Mouse (Mus musculus) gastrocnemius, adult 2 months (tissue): ENCODE results near the gene Klhl29. TPM values are rescaled to one million over a fixed set of nuclear protein-coding genes. Genes with fewer than 3 reads are reported as not detected.

Experiments used
- DNase-seq: peaks from one replicate; pipeline ENCODE4 v3.0.0; 2022
- H3K27ac ChIP-seq: fragments of 200-600 bp; 2 replicates; pipeline ENCODE4 v1.8.1; 2022; ENCODE audit warnings: mild to moderate bottlenecking
- H3K4me3 ChIP-seq: fragments of 200-600 bp; 2 replicates; pipeline ENCODE4 v1.8.1; 2022; ENCODE audit warnings: mild to moderate bottlenecking, moderate library complexity
- CTCF ChIP-seq: fragments of 200-600 bp; IDR thresholded peaks from 2 replicates; pipeline ENCODE4 v1.8.1; 2022; ENCODE audit warnings: antibody characterized with exemption, mild to moderate bottlenecking, moderate library complexity
- intact Hi-C: fragments of 180-260 bp; cut with DNase I; formaldehyde crosslinking; loops from one replicate; pipeline ENCODE4 v1.15.1; 2025
- total RNA-seq, 2 experiments: library from RNA; stranded (reverse); gene quantifications; 2 replicates each; pipeline ENCODE4 v1.2.3; 2021

The Klhl29 gene
- total RNA-seq, 2 experiments from 2014 or later: 3.0 to 3.4 TPM

GRCm38 (mm10) chr12:5275507-5275936, 100.0 kb downstream of the Klhl29 start:
- DNase-seq: no peak
- Histone ChIP-seq H3K4me3 (no peak overlapping the region), H3K27ac (no peak overlapping the region)
- intact Hi-C loops: no loop called here
- no peak for TF ChIP-seq CTCF

GRCm38 (mm10) chr12:5274519-5274944, 101.0 kb downstream of the Klhl29 start:
- TF ChIP-seq CTCF: no peak
- Histone ChIP-seq H3K4me3 (no peak overlapping the region), H3K27ac (no peak overlapping the region; the same call in 1 of the 2 replicates)
- intact Hi-C loops: no loop called here
- no peak for DNase-seq

- no peak overlapping the region for H3K4me3 ChIP-seq
- H3K27ac ChIP-seq: peak overlapping the region; percentile 66
- intact Hi-C loops: no loop called here
- no peak for TF ChIP-seq CTCF
- peak; percentile 67 for DNase-seq
Measured at GRCm38 (mm10) chr12:5273316-5274047, 102.0 kb downstream of the Klhl29 start.

GRCm38 (mm10) chr12:5270527-5270926, 105.0 kb downstream of the Klhl29 start:
- no peak for TF ChIP-seq CTCF
- intact Hi-C loops: no loop called here
- Histone ChIP-seq H3K4me3 (no peak overlapping the region), H3K27ac (no peak overlapping the region)
- DNase-seq: no peak

- no peak for DNase-seq
- TF ChIP-seq CTCF: no peak
- intact Hi-C loops: no loop called here
- H3K27ac ChIP-seq: no peak overlapping the region
- H3K4me3 ChIP-seq: no peak overlapping the region
Measured at GRCm38 (mm10) chr12:5269936-5270335, 105.5 kb downstream of the Klhl29 start.

- Histone ChIP-seq H3K4me3 (no peak overlapping the region), H3K27ac (no peak overlapping the region)
- DNase-seq: no peak
- TF ChIP-seq CTCF: no peak
- intact Hi-C loops: no loop called here
Measured at GRCm38 (mm10) chr12:5269061-5269460, 106.4 kb downstream of the Klhl29 start.

GRCm38 (mm10) chr12:5268188-5268612, 107.3 kb downstream of the Klhl29 start:
- no peak for DNase-seq
- no peak for TF ChIP-seq CTCF
- H3K4me3 ChIP-seq: no peak overlapping the region
- intact Hi-C loops: no loop called here
- H3K27ac ChIP-seq: peak overlapping the region; percentile 40

GRCm38 (mm10) chr12:5267271-5268187, 108.0 kb downstream of the Klhl29 start:
- no peak for DNase-seq
- no peak for TF ChIP-seq CTCF
- Histone ChIP-seq H3K27ac (0 out of 2 replicates have a peak overlapping the region, but pooled peaks have one; percentile 40), H3K4me3 (no peak overlapping the region)
- intact Hi-C loops: no loop called here

GRCm38 (mm10) chr12:5266773-5267172, 108.7 kb downstream of the Klhl29 start:
- no peak for TF ChIP-seq CTCF
- no peak for DNase-seq
- intact Hi-C loops: no loop called here
- Histone ChIP-seq H3K4me3 (no peak overlapping the region), H3K27ac (no peak overlapping the region)

GRCm38 (mm10) chr12:5261476-5261875, 114.0 kb downstream of the Klhl29 start:
- DNase-seq: no peak
- Histone ChIP-seq H3K4me3 (no peak overlapping the region), H3K27ac (no peak overlapping the region)
- TF ChIP-seq CTCF: no peak
- intact Hi-C loops: no loop called here

GRCm38 (mm10) chr12:5258779-5259178, 116.7 kb downstream of the Klhl29 start:
- TF ChIP-seq CTCF: no peak
- Histone ChIP-seq H3K27ac (no peak overlapping the region), H3K4me3 (no peak overlapping the region)
- no peak for DNase-seq
- intact Hi-C loops: no loop called here

- Histone ChIP-seq H3K4me3 (no peak overlapping the region), H3K27ac (no peak overlapping the region)
- TF ChIP-seq CTCF: no peak
- intact Hi-C loops: no loop called here
- DNase-seq: no peak
Measured at GRCm38 (mm10) chr12:5257174-5257573, 118.3 kb downstream of the Klhl29 start.

GRCm38 (mm10) chr12:5255079-5255478, 120.4 kb downstream of the Klhl29 start:
- intact Hi-C loops: no loop called here
- no peak for DNase-seq
- Histone ChIP-seq H3K27ac (no peak overlapping the region), H3K4me3 (no peak overlapping the region)
- TF ChIP-seq CTCF: no peak
